Comparison of ENCODE assay signal across 12 mouse cellular contexts in the genomic region with DNA sequence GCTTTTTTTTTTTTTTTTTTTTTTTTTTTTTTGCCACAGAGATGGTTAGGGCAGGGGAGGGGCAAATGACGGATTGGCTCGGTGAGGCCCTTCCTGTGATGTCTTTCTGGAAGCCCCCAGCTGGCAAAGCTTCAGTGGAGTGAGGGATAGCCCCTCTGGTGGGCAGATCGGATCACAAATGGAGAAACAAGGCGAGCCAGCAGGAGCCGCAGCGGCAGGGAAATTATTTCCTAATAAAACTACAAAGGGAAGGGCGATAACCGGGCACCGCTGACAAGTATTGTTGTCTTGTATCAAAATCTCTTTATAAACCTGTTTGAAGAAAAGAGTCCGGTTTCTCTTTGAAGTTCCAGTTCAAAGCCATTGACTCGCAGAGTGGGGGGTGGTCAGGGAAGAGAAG.
DNase-seq lines count a peak whose midpoint lies in the region; ATAC-seq and TF ChIP-seq lines count a peak whose summit lies in the region.
"Had no signal": no experiment of that assay in that cellular context is flagged by ENCODE, and none has a peak within 500 bp of the region (broad histone marks: within the 10 kb centered on the region; RNA-seq: fewer than 3 reads in every experiment).

No protein-coding gene starts in this region.

- H3K9ac ChIP-seq in kidney, embryonic 16.5 days (replicated peaks; ENCODE audit: low read length) = peak overlapping the region; percentile 35
- no peak overlapping the region for H3K9ac ChIP-seq in kidney, postnatal 0 days (ENCODE audit: low read depth, low read length)
- 0 out of 2 replicates have a peak overlapping the region, but pooled peaks have one; percentile 14 for H3K9ac ChIP-seq in neural tube, embryonic 13.5 days
- H3K9ac ChIP-seq: intestine, embryonic 15.5 days; liver, embryonic 13.5 days had no signal

- peaks cover 23% of the 10 kb centered on the region for H3K4me1 ChIP-seq in kidney, embryonic 16.5 days (ENCODE audit: insufficient read depth, low read length)
- peaks cover 4% of the 10 kb centered on the region; the same call in 1 of the 2 replicates for H3K4me1 ChIP-seq in kidney, postnatal 0 days (replicated peaks; ENCODE audit: insufficient read depth, low read length)
- peaks cover 49% of the 10 kb centered on the region for H3K4me1 ChIP-seq in neural tube, embryonic 13.5 days (replicated peaks)

- DNase-seq in adrenal gland, adult 2 months = peak; percentile 19
- no peak for DNase-seq in adrenal gland, postnatal 25 days
- no peak for DNase-seq in kidney, adult 8-10 months
- DNase-seq in kidney, postnatal 0 days (ENCODE audit: low spot score) = peak; percentile 38
- DNase-seq in spleen, adult 18-20 months = no peak
- DNase-seq in natural killer cell, adult 2 months (ENCODE audit: low spot score in 2 of 2) = no peak
- DNase-seq: liver, embryonic 13.5 days; thymus, postnatal 36 days had no signal

- 6% methylated on average over 11 of the region's 11 CpGs for WGBS in kidney, embryonic 16.5 days
- 7% methylated on average over 11 of the region's 11 CpGs for WGBS in kidney, postnatal 0 days
- WGBS in neural tube, embryonic 13.5 days = 3% methylated on average over 11 of the region's 11 CpGs

- peaks cover 2% of the 10 kb centered on the region; the same call in 1 of the 2 replicates for H3K27me3 ChIP-seq in kidney, embryonic 16.5 days (ENCODE audit: insufficient read depth, low read length)
- H3K27me3 ChIP-seq in kidney, postnatal 0 days (ENCODE audit: insufficient read depth, low read length) = no peaks in the 10 kb centered on the region
- peaks cover 40% of the 10 kb centered on the region for H3K27me3 ChIP-seq in neural tube, embryonic 13.5 days
- H3K27me3 ChIP-seq: intestine, embryonic 15.5 days had no signal

- H3K27ac ChIP-seq in kidney, embryonic 16.5 days (ENCODE audit: low read length) = no peak overlapping the region
- no peak overlapping the region for H3K27ac ChIP-seq in kidney, postnatal 0 days
- H3K27ac ChIP-seq in neural tube, embryonic 13.5 days (replicated peaks) = no peak overlapping the region
- H3K27ac ChIP-seq: intestine, embryonic 15.5 days; liver, embryonic 13.5 days had no signal

- ATAC-seq in kidney, embryonic 16.5 days (ENCODE audit: low FRiP score, low TSS enrichment) = no peak
- ATAC-seq in kidney, postnatal 0 days (replicated peaks; ENCODE audit: low FRiP score, low read depth) = no peak
- 0 out of 2 replicates have a peak, but pooled peaks have one; percentile 23 for ATAC-seq in neural tube, embryonic 13.5 days (ENCODE audit: low read depth)
- ATAC-seq: intestine, embryonic 15.5 days; Patski had no signal

- H3K4me3 ChIP-seq in kidney, embryonic 16.5 days (ENCODE audit: low read length) = no peak overlapping the region
- H3K4me3 ChIP-seq in kidney, postnatal 0 days (replicated peaks; ENCODE audit: low read depth, low read length) = no peak overlapping the region
- no peak overlapping the region for H3K4me3 ChIP-seq in neural tube, embryonic 13.5 days
- H3K4me3 ChIP-seq: intestine, embryonic 15.5 days; liver, embryonic 13.5 days had no signal

- TF ChIP-seq CTCF in kidney, postnatal 0 days (IDR thresholded peaks at IDR 0.05; ENCODE audit: low read depth) = no peak

- H3K36me3 ChIP-seq in kidney, embryonic 16.5 days (ENCODE audit: insufficient read depth, low read length) = no peaks in the 10 kb centered on the region
- H3K36me3 ChIP-seq in kidney, postnatal 0 days (ENCODE audit: insufficient read depth, low read length) = no peaks in the 10 kb centered on the region
- no peaks in the 10 kb centered on the region for H3K36me3 ChIP-seq in neural tube, embryonic 13.5 days
- H3K36me3 ChIP-seq: intestine, embryonic 15.5 days; liver, embryonic 13.5 days had no signal

- H3K4me2 ChIP-seq in kidney, embryonic 16.5 days (replicated peaks; ENCODE audit: low read depth, low read length) = peak overlapping the region; percentile 39
- H3K4me2 ChIP-seq in kidney, postnatal 0 days (ENCODE audit: low read length) = peak overlapping the region; percentile 31
- peak overlapping the region; percentile 33 for H3K4me2 ChIP-seq in neural tube, embryonic 13.5 days
- H3K4me2 ChIP-seq: intestine, embryonic 15.5 days; liver, embryonic 13.5 days had no signal

- no peaks in the 10 kb centered on the region for H3K9me3 ChIP-seq in kidney, embryonic 16.5 days (ENCODE audit: low read length)
- H3K9me3 ChIP-seq in kidney, postnatal 0 days (replicated peaks; ENCODE audit: low read length) = no peaks in the 10 kb centered on the region
- no peaks in the 10 kb centered on the region for H3K9me3 ChIP-seq in neural tube, embryonic 13.5 days
- H3K9me3 ChIP-seq: intestine, embryonic 15.5 days; liver, embryonic 13.5 days had no signal

Comparison
In these comparisons a context has a peak if more than half of its experiments do, and no peak if none do; other contexts are left out.
1. DNase-seq: peak in adrenal gland, adult 2 months (single experiment) and kidney, postnatal 0 days (single experiment); none in adrenal gland, postnatal 25 days (single experiment), kidney, adult 8-10 months (0 of 2), spleen, adult 18-20 months (0 of 2) and natural killer cell, adult 2 months (0 of 2).
2. Peak in every context shown above with its lines, with median percentiles within 50 percentile points of each other: H3K4me2 ChIP-seq.